Mouse (Mus musculus): ENCODE measurements around the gene Dennd4c.

- TF ChIP-seq POLR2A (IDR thresholded peaks at IDR 0.05; ENCODE audit: control insufficient read depth, low read depth, low read length) (no peak), CTCF (IDR thresholded peaks at IDR 0.05; ENCODE audit: control insufficient read depth, insufficient read depth, insufficient replicate concordance, low read depth, low read length) (no peak)
These were observed 49.0 kb upstream of the Dennd4c start for GRCm38 (mm10) chr4:86699161-86699865.

Data from testis, adult 2 months (tissue).